Mouse (Mus musculus): Measurements from ENCODE around the gene Edrf1.

Gene Edrf1

GRCm38 (mm10) chr7:133637361-133638305 is at the start of gene Edrf1:
Gene Edrf1, plus strand, starts transcription at chr7:133637543.
- peak; percentile 99 for DNase-seq (ENCODE audit: low spot score)

- DNase-seq (ENCODE audit: low spot score): no peak
These were observed 45.6 kb upstream of the Edrf1 start for GRCm38 (mm10) chr7:133591750-133592149.

GRCm38 (mm10) chr7:133600558-133600957 is 36.8 kb upstream of the Edrf1 start:
- DNase-seq (ENCODE audit: low spot score): no peak

- no peak for DNase-seq (ENCODE audit: low spot score)
These were observed 35.3 kb upstream of the Edrf1 start, which contains the start of gene Tex36 for GRCm38 (mm10) chr7:133602058-133602457. Gene Tex36, minus strand, starts transcription at chr7:133602158.

GRCm38 (mm10) chr7:133603156-133603555 is 34.2 kb upstream of the Edrf1 start:
- DNase-seq (ENCODE audit: low spot score): no peak

DNA sequence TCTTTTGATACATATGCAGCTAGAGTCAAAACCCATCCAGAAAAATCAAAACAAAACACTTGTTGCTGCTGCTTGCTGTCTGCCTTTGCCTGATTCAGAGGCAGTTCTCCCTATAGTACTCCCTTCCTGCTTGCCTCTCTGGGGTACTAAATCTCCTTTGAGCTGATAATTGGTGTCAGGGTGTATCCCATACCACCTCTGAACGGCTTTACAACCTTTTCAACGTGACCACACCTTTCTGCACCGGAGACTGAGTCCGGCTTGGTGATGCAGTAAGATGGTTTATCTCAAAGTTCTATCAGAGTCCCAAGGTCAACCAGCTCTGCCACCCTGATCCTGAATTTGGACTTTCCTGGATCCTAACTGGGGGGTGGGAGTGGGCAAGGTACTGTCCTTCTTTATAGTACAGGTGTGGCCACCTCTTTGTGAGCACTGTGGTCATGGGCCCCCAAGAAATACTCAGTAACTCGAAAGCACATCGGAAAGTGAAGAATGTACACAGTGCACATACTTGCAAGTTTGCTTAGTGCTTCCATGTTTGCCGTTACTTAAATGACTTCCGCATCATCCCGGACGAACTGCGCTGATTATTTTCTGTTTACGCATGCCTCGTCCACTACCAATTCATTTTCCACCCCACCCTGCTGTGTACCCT is 32.8 kb upstream of the Edrf1 start:
- DNase-seq (ENCODE audit: low spot score): no peak

DNA sequence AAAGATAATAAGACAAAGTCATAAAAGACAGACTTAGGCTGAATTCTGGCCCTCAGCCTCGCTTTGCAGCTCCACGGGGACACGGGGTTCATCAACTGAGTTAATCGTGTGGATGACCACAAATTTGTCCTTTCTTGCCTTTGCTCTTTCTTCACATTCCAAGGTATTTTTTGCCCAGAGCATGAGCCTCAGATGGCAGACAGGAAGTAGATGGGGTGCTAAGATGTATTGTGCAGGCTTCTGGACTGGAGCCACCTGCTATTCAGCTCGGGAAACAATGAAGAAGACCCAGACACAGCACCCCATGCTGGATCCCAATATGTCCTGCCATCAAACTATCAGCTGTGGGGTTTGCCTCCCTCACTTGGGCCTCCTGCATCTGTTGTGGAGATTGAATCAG is 30.0 kb upstream of the Edrf1 start:
- DNase-seq (ENCODE audit: low spot score): no peak

- DNase-seq (ENCODE audit: low spot score): peak; percentile 9
These were observed 29.3 kb upstream of the Edrf1 start for GRCm38 (mm10) chr7:133607883-133608575.

- DNase-seq (ENCODE audit: low spot score): peak; percentile 44
These were observed 28.6 kb upstream of the Edrf1 start for GRCm38 (mm10) chr7:133608631-133609340.

- DNase-seq (ENCODE audit: low spot score): peak; percentile 89
These were observed 27.8 kb upstream of the Edrf1 start for GRCm38 (mm10) chr7:133609585-133609984.

DNA sequence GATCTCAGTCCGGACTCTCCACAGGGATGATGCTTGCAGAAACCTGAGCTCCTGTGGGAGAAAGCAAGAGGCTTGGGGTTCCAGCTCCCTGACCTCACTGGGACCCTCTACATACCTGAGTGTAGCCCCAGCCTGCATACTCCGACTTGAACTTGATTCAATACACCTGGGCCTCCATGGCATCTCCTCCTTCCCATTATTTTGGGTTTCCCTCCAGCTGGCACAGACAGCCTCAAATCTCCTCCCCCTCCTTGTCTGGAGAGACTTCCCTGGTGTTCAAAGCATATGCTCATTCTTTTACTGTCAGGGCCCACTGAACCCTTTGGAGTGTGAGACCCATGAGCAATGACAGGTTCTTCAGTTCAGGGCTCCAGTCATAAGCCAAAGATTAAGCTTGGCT is 24.4 kb upstream of the Edrf1 start:
- DNase-seq (ENCODE audit: low spot score): no peak

DNA sequence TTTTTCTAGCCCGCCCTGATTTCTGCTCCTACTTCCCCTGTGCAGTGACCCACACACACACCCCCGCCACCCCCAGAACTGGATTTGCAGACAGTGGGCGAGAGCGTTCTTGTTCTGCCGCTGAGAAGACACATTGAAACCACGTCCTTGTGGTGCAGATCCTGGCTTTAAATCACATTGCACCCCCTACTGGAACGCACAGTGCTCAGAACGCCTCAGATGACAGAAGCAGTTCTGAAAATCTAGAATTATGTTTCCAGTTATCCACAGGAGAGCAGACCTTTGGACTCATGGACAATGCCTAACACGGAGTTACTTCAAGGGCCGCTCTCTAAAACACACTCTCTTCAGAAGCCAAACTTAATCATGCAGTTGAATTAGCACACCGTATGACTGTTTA is 16.6 kb upstream of the Edrf1 start:
- DNase-seq (ENCODE audit: low spot score): peak; percentile 65

- DNase-seq (ENCODE audit: low spot score): no peak
These were observed 14.1 kb upstream of the Edrf1 start for GRCm38 (mm10) chr7:133623226-133623625.

GRCm38 (mm10) chr7:133627184-133627936 is 10.0 kb upstream of the Edrf1 start:
- DNase-seq (ENCODE audit: low spot score): no peak

DNA sequence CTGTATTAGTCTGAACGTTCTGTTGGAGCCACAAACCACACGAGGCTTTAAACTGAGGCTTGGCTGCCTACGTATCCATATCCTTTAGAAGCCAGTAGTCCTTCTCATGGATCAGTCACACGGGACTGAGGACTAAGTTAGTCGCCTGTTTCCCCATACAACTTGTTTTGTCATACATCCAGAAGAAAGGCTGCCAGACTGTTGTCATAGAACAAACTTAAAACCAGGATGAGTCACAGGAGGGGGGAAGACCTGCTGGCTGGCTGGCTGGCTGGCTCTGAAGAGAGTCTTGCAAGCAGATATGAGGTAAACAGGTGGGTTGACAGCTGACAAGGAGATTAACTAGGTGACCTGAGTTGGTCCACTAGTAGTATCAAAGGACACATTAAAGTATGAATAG is 6.5 kb upstream of the Edrf1 start:
- no peak for DNase-seq (ENCODE audit: low spot score)

GRCm38 (mm10) chr7:133632476-133632875 is 4.9 kb upstream of the Edrf1 start:
- peak; percentile 49 for DNase-seq (ENCODE audit: low spot score)

GRCm38 (mm10) chr7:133634932-133635650 is 2.3 kb upstream of the Edrf1 start:
- DNase-seq (ENCODE audit: low spot score): peak; percentile 28

DNA sequence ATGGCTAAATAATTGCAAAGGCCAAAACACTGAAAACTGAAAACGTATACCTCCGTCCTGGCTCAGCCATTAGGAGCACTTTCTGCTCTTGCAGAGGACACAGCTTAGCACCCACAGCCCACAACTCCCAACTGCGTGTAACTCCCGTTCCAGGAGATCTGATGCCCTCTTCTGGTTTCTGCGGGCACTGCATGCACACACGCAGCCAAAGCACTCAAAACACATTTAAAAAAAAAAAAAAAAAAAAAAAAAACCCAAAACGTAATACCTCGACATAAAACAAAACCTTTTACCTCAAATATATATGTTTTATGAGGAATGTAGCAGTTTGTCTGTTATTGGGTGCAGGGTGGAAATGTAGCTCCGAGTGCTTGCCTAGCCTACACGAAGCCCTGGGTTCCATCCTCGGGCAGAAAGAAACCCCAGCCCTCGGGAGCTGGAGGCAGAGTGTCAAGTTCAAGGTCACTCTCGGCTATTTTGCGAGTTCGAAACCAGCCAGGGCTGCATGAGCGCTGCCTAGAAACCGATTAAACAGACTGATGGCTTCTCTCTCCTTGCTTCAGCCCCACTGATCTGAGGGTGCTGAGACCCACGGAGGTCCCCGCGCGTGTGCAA is 498 bp upstream of the Edrf1 start:
- DNase-seq (ENCODE audit: low spot score): peak; percentile 86

GRCm38 (mm10) chr7:133638306-133638705 is 963 bp downstream of the Edrf1 start:
- peak; percentile 64 for DNase-seq (ENCODE audit: low spot score)

DNA sequence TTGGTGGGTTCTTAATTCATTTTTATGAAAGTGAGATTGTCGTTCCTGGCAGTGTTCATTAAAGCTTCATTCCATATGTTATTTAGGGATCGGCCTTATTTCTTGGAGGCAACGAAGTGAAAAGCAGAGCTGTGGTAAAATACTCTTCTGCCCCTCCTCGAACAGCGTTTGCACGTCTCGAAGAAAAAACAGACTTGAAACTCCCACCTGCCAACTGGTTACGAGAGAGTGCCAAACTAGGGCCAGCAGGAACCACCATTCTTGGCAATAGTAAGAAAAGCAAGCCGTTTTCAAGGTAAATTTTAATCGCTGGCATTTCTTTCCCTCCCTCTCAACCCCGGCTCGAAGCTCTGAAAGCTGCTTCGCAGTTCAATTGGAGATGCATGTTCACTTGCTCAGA is 1.5 kb downstream of the Edrf1 start:
- DNase-seq (ENCODE audit: low spot score): no peak

All from MN1 (cell line).